Comparison of ENCODE assay signal across 12 mouse cellular contexts in the genomic region with DNA sequence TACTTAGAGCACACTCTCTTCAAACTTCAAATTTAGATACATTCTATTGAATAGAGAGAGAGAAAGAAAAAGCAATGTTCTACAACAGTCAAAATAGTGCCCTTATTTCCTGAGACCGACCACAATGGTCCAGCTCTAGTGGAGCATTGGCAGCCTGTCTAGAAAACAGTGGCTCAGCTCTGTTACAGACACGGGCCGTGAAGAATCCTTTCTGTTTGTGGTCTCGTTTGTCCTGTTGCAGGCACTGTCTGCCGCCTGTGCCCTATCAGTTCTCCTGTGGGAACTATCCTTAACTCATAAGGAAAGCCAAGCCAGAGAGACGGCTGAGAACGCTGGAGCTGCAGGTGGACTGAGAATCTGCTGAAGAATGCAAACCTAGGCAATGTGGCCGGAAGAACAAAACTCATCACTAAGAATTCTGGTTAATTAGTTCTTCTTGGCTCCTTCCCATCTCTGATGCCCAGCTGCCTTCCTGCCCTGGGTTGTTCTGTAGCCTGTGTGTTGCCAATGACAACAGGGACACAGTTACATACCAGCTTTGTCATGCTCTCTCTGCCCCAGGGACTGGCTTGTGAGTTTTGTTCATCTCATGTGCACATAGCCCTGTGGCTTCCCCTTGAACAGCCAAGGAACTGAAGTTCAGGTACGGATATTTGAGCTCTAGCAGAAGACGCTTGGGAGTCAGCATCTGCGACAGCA. TPM values are rescaled to one million over a fixed set of nuclear protein-coding genes. Genes with fewer than 3 reads are reported as not detected.
A peak's percentile ranks its signal among the peaks of the same experiment; 100 is the strongest.
DNase-seq lines count a peak whose midpoint lies in the region; ATAC-seq and TF ChIP-seq lines count a peak whose summit lies in the region.
"Had no signal": no experiment of that assay in that cellular context is flagged by ENCODE, and none has a peak within 500 bp of the region (broad histone marks: within the 10 kb centered on the region; RNA-seq: fewer than 3 reads in every experiment).

No protein-coding gene starts in this region.

- H3K27ac ChIP-seq in hindbrain, embryonic 13.5 days = peak overlapping the region; percentile 35
- no peak overlapping the region for H3K27ac ChIP-seq in hindbrain, embryonic 12.5 days
- no peak overlapping the region for H3K27ac ChIP-seq in limb, embryonic 13.5 days
- H3K27ac ChIP-seq in limb, embryonic 10.5 days = no peak overlapping the region
- H3K27ac ChIP-seq in hindbrain, postnatal 0 days = peak overlapping the region; percentile 9; the same call in 1 of the 2 replicates
- H3K27ac ChIP-seq: liver, embryonic 12.5 days; stomach, embryonic 15.5 days had no signal

- 68% methylated on average over 11 of the region's 11 CpGs for WGBS in hindbrain, embryonic 13.5 days
- WGBS in hindbrain, embryonic 12.5 days = 72% methylated on average over 11 of the region's 11 CpGs
- WGBS in limb, embryonic 13.5 days = 65% methylated on average over 11 of the region's 11 CpGs
- WGBS in limb, embryonic 10.5 days = 80% methylated on average over 11 of the region's 11 CpGs
- 41% methylated on average over 11 of the region's 11 CpGs for WGBS in hindbrain, postnatal 0 days

- H3K4me1 ChIP-seq in hindbrain, embryonic 13.5 days (replicated peaks) = peaks cover 11% of the 10 kb centered on the region
- peaks cover 14% of the 10 kb centered on the region for H3K4me1 ChIP-seq in hindbrain, embryonic 12.5 days
- 0 out of 2 replicates have a peak, but pooled peaks cover 6% of the 10 kb centered on the region for H3K4me1 ChIP-seq in limb, embryonic 13.5 days
- H3K4me1 ChIP-seq in limb, embryonic 10.5 days = peaks cover 20% of the 10 kb centered on the region
- 0 out of 2 replicates have a peak, but pooled peaks cover 5% of the 10 kb centered on the region for H3K4me1 ChIP-seq in hindbrain, postnatal 0 days (ENCODE audit: insufficient read depth, low read length)
- H3K4me1 ChIP-seq: liver, embryonic 12.5 days had no signal

- ATAC-seq in hindbrain, embryonic 13.5 days (ENCODE audit: low FRiP score) = 0 out of 2 replicates have a peak, but pooled peaks have one; percentile 59
- no peak for ATAC-seq in hindbrain, embryonic 12.5 days (ENCODE audit: low FRiP score)
- 0 out of 2 replicates have a peak, but pooled peaks have one; percentile 40 for ATAC-seq in limb, embryonic 13.5 days (ENCODE audit: low FRiP score, low read depth)
- ATAC-seq in hindbrain, postnatal 0 days = peak; percentile 89
- ATAC-seq: liver, embryonic 12.5 days had no signal

- no peak for TF ChIP-seq CTCF in hindbrain, postnatal 0 days (IDR thresholded peaks at IDR 0.05; ENCODE audit: low read depth)

- no peaks in the 10 kb centered on the region for H3K27me3 ChIP-seq in hindbrain, embryonic 13.5 days
- H3K27me3 ChIP-seq in hindbrain, embryonic 12.5 days = no peaks in the 10 kb centered on the region; the same call in 1 of the 2 replicates
- no peaks in the 10 kb centered on the region for H3K27me3 ChIP-seq in limb, embryonic 13.5 days
- no peaks in the 10 kb centered on the region for H3K27me3 ChIP-seq in limb, embryonic 10.5 days (ENCODE audit: low read depth, poor library complexity, severe bottlenecking)
- no peaks in the 10 kb centered on the region for H3K27me3 ChIP-seq in hindbrain, postnatal 0 days (ENCODE audit: insufficient read depth, low read length)
- H3K27me3 ChIP-seq: liver, embryonic 12.5 days; stomach, embryonic 15.5 days had no signal

- no peaks in the 10 kb centered on the region for H3K9me3 ChIP-seq in hindbrain, embryonic 13.5 days
- H3K9me3 ChIP-seq in hindbrain, embryonic 12.5 days (replicated peaks) = no peaks in the 10 kb centered on the region
- H3K9me3 ChIP-seq in limb, embryonic 13.5 days = no peaks in the 10 kb centered on the region
- no peaks in the 10 kb centered on the region for H3K9me3 ChIP-seq in limb, embryonic 10.5 days (replicated peaks)
- no peaks in the 10 kb centered on the region for H3K9me3 ChIP-seq in hindbrain, postnatal 0 days (ENCODE audit: low read length)
- H3K9me3 ChIP-seq: liver, embryonic 12.5 days; stomach, embryonic 15.5 days had no signal

- DNase-seq in limb, embryonic 10.5 days (ENCODE audit: low spot score) = no peak
- DNase-seq in adipocyte (ENCODE audit: low spot score) = peak; percentile 30
- peak; percentile 68 for DNase-seq in hindbrain, postnatal 0 days (ENCODE audit: low spot score)
- DNase-seq in natural killer cell, adult 2 months (ENCODE audit: low spot score in 2 of 2) = no peak
- DNase-seq in spleen, postnatal 36 days (ENCODE audit: low spot score in 2 of 2) = no peak
- DNase-seq: heart, postnatal 4 days; lung, postnatal 36 days had no signal

- H3K36me3 ChIP-seq in hindbrain, embryonic 13.5 days = no peaks in the 10 kb centered on the region
- no peaks in the 10 kb centered on the region for H3K36me3 ChIP-seq in hindbrain, embryonic 12.5 days
- no peaks in the 10 kb centered on the region for H3K36me3 ChIP-seq in limb, embryonic 13.5 days
- no peaks in the 10 kb centered on the region for H3K36me3 ChIP-seq in limb, embryonic 10.5 days
- no peaks in the 10 kb centered on the region for H3K36me3 ChIP-seq in hindbrain, postnatal 0 days (ENCODE audit: insufficient read depth, low read length)
- H3K36me3 ChIP-seq: liver, embryonic 12.5 days; stomach, embryonic 15.5 days had no signal

- H3K9ac ChIP-seq in hindbrain, embryonic 13.5 days = no peak overlapping the region
- no peak overlapping the region for H3K9ac ChIP-seq in hindbrain, embryonic 12.5 days
- H3K9ac ChIP-seq in limb, embryonic 13.5 days = no peak overlapping the region
- H3K9ac ChIP-seq in hindbrain, postnatal 0 days (replicated peaks; ENCODE audit: low read length) = no peak overlapping the region
- H3K9ac ChIP-seq: liver, embryonic 12.5 days; stomach, embryonic 15.5 days had no signal

- no peak overlapping the region for H3K4me3 ChIP-seq in hindbrain, embryonic 13.5 days
- no peak overlapping the region for H3K4me3 ChIP-seq in hindbrain, embryonic 12.5 days
- H3K4me3 ChIP-seq in limb, embryonic 13.5 days = no peak overlapping the region
- H3K4me3 ChIP-seq in limb, embryonic 10.5 days = no peak overlapping the region
- no peak overlapping the region for H3K4me3 ChIP-seq in hindbrain, postnatal 0 days (ENCODE audit: low read length)
- H3K4me3 ChIP-seq: liver, embryonic 12.5 days; stomach, embryonic 15.5 days had no signal

- 0 out of 2 replicates have a peak overlapping the region, but pooled peaks have one; percentile 6 for H3K4me2 ChIP-seq in hindbrain, embryonic 13.5 days
- no peak overlapping the region for H3K4me2 ChIP-seq in hindbrain, embryonic 12.5 days (replicated peaks)
- no peak overlapping the region for H3K4me2 ChIP-seq in limb, embryonic 13.5 days (replicated peaks)
- H3K4me2 ChIP-seq in hindbrain, postnatal 0 days (ENCODE audit: low read depth, low read length) = peak overlapping the region; percentile 21; the same call in 1 of the 2 replicates
- H3K4me2 ChIP-seq: liver, embryonic 12.5 days; stomach, embryonic 15.5 days had no signal

RNA-seq across cellular contexts. Expression of a gene that starts 20.7 kb away (rescaled TPM):
- 848 and 849 TPM in 2 replicates for polyA plus RNA-seq in hindbrain, embryonic 13.5 days (2015; fragmentation: Nextera tagmentation; extraction: Ambion mirVana)
- 609 and 686 TPM in 2 replicates for polyA plus RNA-seq in hindbrain, embryonic 12.5 days (2016; fragmentation: Nextera tagmentation; extraction: Ambion mirVana)
- 324 and 332 TPM in 2 replicates for polyA plus RNA-seq in limb, embryonic 13.5 days (2015; fragmentation: Nextera tagmentation; extraction: Ambion mirVana)
- polyA plus RNA-seq in limb, embryonic 10.5 days (2016; fragmentation: Nextera tagmentation; extraction: Ambion mirVana) = 237 and 285 TPM in 2 replicates
- total RNA-seq in hindbrain, postnatal 0 days (2014; rRNA removed) = 848 and 1,018 TPM in 2 replicates
- 985 and 1,014 TPM in 2 replicates for polyA plus RNA-seq in hindbrain, postnatal 0 days (2015; fragmentation: Nextera tagmentation; extraction: Ambion mirVana)

RNA-seq across cellular contexts. Expression of a gene that starts 21.5 kb away (rescaled TPM):
- polyA plus RNA-seq in hindbrain, embryonic 13.5 days (2015; fragmentation: Nextera tagmentation; extraction: Ambion mirVana) = 1.8 and 2.7 TPM in 2 replicates
- 3.6 and 3.7 TPM in 2 replicates for polyA plus RNA-seq in hindbrain, embryonic 12.5 days (2016; fragmentation: Nextera tagmentation; extraction: Ambion mirVana)
- polyA plus RNA-seq in limb, embryonic 13.5 days (2015; fragmentation: Nextera tagmentation; extraction: Ambion mirVana) = 3.1 and 3.2 TPM in 2 replicates
- 4.7 TPM in 2 replicates for polyA plus RNA-seq in limb, embryonic 10.5 days (2016; fragmentation: Nextera tagmentation; extraction: Ambion mirVana)
- total RNA-seq in hindbrain, postnatal 0 days (2014; rRNA removed) = 0.68 and 2.2 TPM in 2 replicates
- 0.91 and 1.0 TPM in 2 replicates for polyA plus RNA-seq in hindbrain, postnatal 0 days (2015; fragmentation: Nextera tagmentation; extraction: Ambion mirVana)

RNA-seq across cellular contexts. Expression of a gene that starts 21.9 kb away (rescaled TPM):
- 137 and 141 TPM in 2 replicates for polyA plus RNA-seq in hindbrain, embryonic 13.5 days (2015; fragmentation: Nextera tagmentation; extraction: Ambion mirVana)
- polyA plus RNA-seq in hindbrain, embryonic 12.5 days (2016; fragmentation: Nextera tagmentation; extraction: Ambion mirVana) = 104 and 116 TPM in 2 replicates
- polyA plus RNA-seq in limb, embryonic 13.5 days (2015; fragmentation: Nextera tagmentation; extraction: Ambion mirVana) = 105 and 110 TPM in 2 replicates
- 72.6 and 82.0 TPM in 2 replicates for polyA plus RNA-seq in limb, embryonic 10.5 days (2016; fragmentation: Nextera tagmentation; extraction: Ambion mirVana)
- 82.8 and 100 TPM in 2 replicates for total RNA-seq in hindbrain, postnatal 0 days (2014; rRNA removed)
- polyA plus RNA-seq in hindbrain, postnatal 0 days (2015; fragmentation: Nextera tagmentation; extraction: Ambion mirVana) = 139 and 155 TPM in 2 replicates

RNA-seq across cellular contexts. Expression of a gene that starts 36.4 kb away (rescaled TPM):
- 8.0 and 9.3 TPM in 2 replicates for polyA plus RNA-seq in hindbrain, embryonic 13.5 days (2015; fragmentation: Nextera tagmentation; extraction: Ambion mirVana)
- 10.0 and 11.0 TPM in 2 replicates for polyA plus RNA-seq in hindbrain, embryonic 12.5 days (2016; fragmentation: Nextera tagmentation; extraction: Ambion mirVana)
- 8.8 and 9.8 TPM in 2 replicates for polyA plus RNA-seq in limb, embryonic 13.5 days (2015; fragmentation: Nextera tagmentation; extraction: Ambion mirVana)
- 10.1 and 11.7 TPM in 2 replicates for polyA plus RNA-seq in limb, embryonic 10.5 days (2016; fragmentation: Nextera tagmentation; extraction: Ambion mirVana)
- 8.1 and 9.4 TPM in 2 replicates for total RNA-seq in hindbrain, postnatal 0 days (2014; rRNA removed)
- polyA plus RNA-seq in hindbrain, postnatal 0 days (2015; fragmentation: Nextera tagmentation; extraction: Ambion mirVana) = 7.3 TPM in 2 replicates

Comparison
In these comparisons a context has a peak if more than half of its experiments do, and no peak if none do; other contexts are left out.
1. H3K27ac ChIP-seq: peak in hindbrain, embryonic 13.5 days (single experiment) and hindbrain, postnatal 0 days (single experiment); none in hindbrain, embryonic 12.5 days (single experiment), limb, embryonic 13.5 days (single experiment) and limb, embryonic 10.5 days (single experiment).
2. H3K4me2 ChIP-seq: peak in hindbrain, embryonic 13.5 days (single experiment) and hindbrain, postnatal 0 days (single experiment); none in hindbrain, embryonic 12.5 days (single experiment) and limb, embryonic 13.5 days (single experiment).
3. DNase-seq: peak in adipocyte (single experiment) and hindbrain, postnatal 0 days (single experiment); none in limb, embryonic 10.5 days (single experiment), natural killer cell, adult 2 months (0 of 2) and spleen, postnatal 36 days (0 of 2).